Mouse (Mus musculus): ENCODE data around the gene Rgp1.

GRCm38 (mm10) chr4:43558028-43558630 lies 20.4 kb upstream of the Rgp1 start:
- no peak for TF ChIP-seq POLR2A (IDR thresholded peaks at IDR 0.05; ENCODE audit: low read depth, low read length)
- no peak for TF ChIP-seq CTCF (conservative IDR thresholded peaks at IDR 0.05; ENCODE audit: insufficient read depth, insufficient read length, low read depth, low read length)
